Mouse (Mus musculus): ENCODE measurements at regions not wholly inside any gene's neighbourhood (a gene's known extent, or its start where the extent isn't known, plus 50 kb on each side); places are given as distances from the start of the nearest gene placed in this dataset.

GRCm38 (mm10) chr7:119244785-119245184, 60.4 kb upstream of the Gpr139 start:
- no peak for DNase-seq

- no peak for DNase-seq
Observed at GRCm38 (mm10) chr7:119236343-119236742, 51.9 kb upstream of the Gpr139 start.
